Mouse (Mus musculus): Measurements from ENCODE around the gene Myo1g. TPM values are rescaled to one million over a fixed set of nuclear protein-coding genes. Genes with fewer than 3 reads are reported as not detected.

Myo1g gene
- total and polyA plus RNA-seq, 3 experiments = 1.4 to 7.2 (median 1.4) TPM

- Histone ChIP-seq H3K4me1 (ENCODE audit: control insufficient read depth, insufficient read depth, low read length) (no peaks in the 10 kb centered on the region; the same call in 1 of the 2 replicates), H3K27me3 (ENCODE audit: control insufficient read depth, insufficient read depth, low read length) (no peaks in the 10 kb centered on the region), H3K27ac (peak overlapping the region; percentile 96), H3K36me3 (ENCODE audit: control insufficient read depth, insufficient read depth, low read length) (peaks cover 2% of the 10 kb centered on the region; the same call in 1 of the 2 replicates), H3K79me2 (replicated peaks; ENCODE audit: control insufficient read depth, insufficient read depth, low read length) (no peaks in the 10 kb centered on the region; the same call in 1 of the 2 replicates), H3K9ac (ENCODE audit: low read depth, low read length) (peak overlapping the region; percentile 43), H3K4me3 (peak overlapping the region; percentile 81)
- intact Hi-C loops (cut with DNase I) = loop anchor here (1.0 to 5.0 kb wide), 3 partner anchors 41 to 81 kb away; partner anchors contain the start of gene Tbrg4
- TF ChIP-seq POLR2A (IDR thresholded peaks at IDR 0.05; ENCODE audit: insufficient read depth, low read depth, low read length) = no peak
- TF ChIP-seq EP300 (IDR thresholded peaks at IDR 0.05; ENCODE audit: insufficient read depth, low read depth, low read length) = no peak
- WGBS = 13% methylated on average over 3 of the region's 3 CpGs
- DNase-seq = no peak
Measured at GRCm38 (mm10) chr11:6545857-6546192, 25.1 kb upstream of the Myo1g start.

- no peak overlapping the region for H3K9ac ChIP-seq (ENCODE audit: low read depth, low read length)
- DNase-seq = no peak
- TF ChIP-seq POLR2A (IDR thresholded peaks at IDR 0.05; ENCODE audit: insufficient read depth, low read depth, low read length) (no peak), CTCF (IDR thresholded peaks at IDR 0.05) (no peak), EP300 (IDR thresholded peaks at IDR 0.05; ENCODE audit: insufficient read depth, low read depth, low read length) (no peak)
- H3K4me3 ChIP-seq = no peak overlapping the region
- 97% methylated on average over 4 of the region's 4 CpGs for WGBS
- no peaks in the 10 kb centered on the region; the same call in 1 of the 2 replicates for H3K4me1 ChIP-seq (ENCODE audit: control insufficient read depth, insufficient read depth, low read length)
- H3K27me3 ChIP-seq (ENCODE audit: control insufficient read depth, insufficient read depth, low read length) = no peaks in the 10 kb centered on the region
- no peaks in the 10 kb centered on the region; the same call in 1 of the 2 replicates for H3K79me2 ChIP-seq (replicated peaks; ENCODE audit: control insufficient read depth, insufficient read depth, low read length)
- intact Hi-C loops (cut with DNase I) = loop anchor here (5.0 kb wide), 1 partner anchor 42 kb away; no protein-coding TSS in a partner anchor
- H3K27ac ChIP-seq = peak overlapping the region; percentile 96
- peaks cover 2% of the 10 kb centered on the region; the same call in 1 of the 2 replicates for H3K36me3 ChIP-seq (ENCODE audit: control insufficient read depth, insufficient read depth, low read length)
Measured at GRCm38 (mm10) chr11:6545186-6545856, 24.6 kb upstream of the Myo1g start.

GRCm38 (mm10) chr11:6544683-6545082 lies 23.9 kb upstream of the Myo1g start:
- 82% methylated on average over 3 of the region's 3 CpGs for WGBS
- intact Hi-C loops (cut with DNase I) = loop anchor here (5.0 kb wide), 1 partner anchor 43 kb away; no protein-coding TSS in a partner anchor

DNA sequence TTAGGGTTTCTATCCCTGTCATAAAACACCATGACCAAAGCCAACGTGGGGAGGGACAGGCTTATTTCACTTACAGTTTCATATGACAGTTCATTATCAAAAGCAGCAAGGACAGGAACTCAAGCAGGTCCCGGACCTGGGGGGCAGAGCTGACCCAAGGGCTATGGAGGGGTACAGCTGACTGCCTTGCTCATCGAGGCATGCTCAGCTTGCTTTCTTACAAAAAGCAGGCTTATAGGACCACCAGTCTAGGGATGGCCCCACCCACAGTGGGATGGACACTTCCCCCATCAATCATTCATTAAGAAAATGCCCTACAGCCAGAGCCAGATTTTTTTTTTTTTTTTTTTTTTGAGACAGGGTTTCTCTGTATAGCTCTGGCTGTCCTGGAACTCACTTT lies 10.0 kb upstream of the Myo1g start:
- no peak overlapping the region for H3K4me3 ChIP-seq
- 81% methylated on average over 3 of the region's 3 CpGs for WGBS
- no peak for DNase-seq
- H3K36me3 ChIP-seq (ENCODE audit: control insufficient read depth, insufficient read depth, low read length) = peaks cover 5% of the 10 kb centered on the region; the same call in 1 of the 2 replicates
- peaks cover 2% of the 10 kb centered on the region; the same call in 1 of the 2 replicates for H3K4me1 ChIP-seq (ENCODE audit: control insufficient read depth, insufficient read depth, low read length)
- no peaks in the 10 kb centered on the region for H3K27me3 ChIP-seq (ENCODE audit: control insufficient read depth, insufficient read depth, low read length)
- H3K27ac ChIP-seq = no peak overlapping the region
- TF ChIP-seq CTCF (IDR thresholded peaks at IDR 0.05) (no peak), POLR2A (IDR thresholded peaks at IDR 0.05; ENCODE audit: insufficient read depth, low read depth, low read length) (no peak), EP300 (IDR thresholded peaks at IDR 0.05; ENCODE audit: insufficient read depth, low read depth, low read length) (no peak)
- H3K9ac ChIP-seq (ENCODE audit: low read depth, low read length) = no peak overlapping the region
- no peaks in the 10 kb centered on the region for H3K79me2 ChIP-seq (replicated peaks; ENCODE audit: control insufficient read depth, insufficient read depth, low read length)
- intact Hi-C loops (cut with DNase I) = no loop called here

More at GRCm38 (mm10) chr11:6544683-6545082, 23.9 kb upstream of the Myo1g start:
- no peak for DNase-seq
- H3K79me2 ChIP-seq (replicated peaks; ENCODE audit: control insufficient read depth, insufficient read depth, low read length) = no peaks in the 10 kb centered on the region
- no peak for TF ChIP-seq CTCF (IDR thresholded peaks at IDR 0.05)
- no peak for TF ChIP-seq EP300 (IDR thresholded peaks at IDR 0.05; ENCODE audit: insufficient read depth, low read depth, low read length)
- TF ChIP-seq POLR2A (IDR thresholded peaks at IDR 0.05; ENCODE audit: insufficient read depth, low read depth, low read length) = no peak
- no peaks in the 10 kb centered on the region for H3K27me3 ChIP-seq (ENCODE audit: control insufficient read depth, insufficient read depth, low read length)
- H3K9ac ChIP-seq (ENCODE audit: low read depth, low read length) = no peak overlapping the region
- H3K4me3 ChIP-seq = no peak overlapping the region
- H3K4me1 ChIP-seq (ENCODE audit: control insufficient read depth, insufficient read depth, low read length) = no peaks in the 10 kb centered on the region; the same call in 1 of the 2 replicates
- H3K27ac ChIP-seq = no peak overlapping the region
- peaks cover 2% of the 10 kb centered on the region; the same call in 1 of the 2 replicates for H3K36me3 ChIP-seq (ENCODE audit: control insufficient read depth, insufficient read depth, low read length)

- Histone ChIP-seq H3K27ac (no peak overlapping the region), H3K4me1 (ENCODE audit: control insufficient read depth, insufficient read depth, low read length) (peaks cover 2% of the 10 kb centered on the region; the same call in 1 of the 2 replicates), H3K4me3 (no peak overlapping the region), H3K27me3 (ENCODE audit: control insufficient read depth, insufficient read depth, low read length) (no peaks in the 10 kb centered on the region), H3K79me2 (replicated peaks; ENCODE audit: control insufficient read depth, insufficient read depth, low read length) (no peaks in the 10 kb centered on the region), H3K36me3 (ENCODE audit: control insufficient read depth, insufficient read depth, low read length) (peaks cover 5% of the 10 kb centered on the region; the same call in 1 of the 2 replicates), H3K9ac (ENCODE audit: low read depth, low read length) (no peak overlapping the region)
- TF ChIP-seq POLR2A (IDR thresholded peaks at IDR 0.05; ENCODE audit: insufficient read depth, low read depth, low read length) (no peak), CTCF (IDR thresholded peaks at IDR 0.05) (no peak), EP300 (IDR thresholded peaks at IDR 0.05; ENCODE audit: insufficient read depth, low read depth, low read length) (no peak)
- 89% methylated on average over 8 of the region's 8 CpGs for WGBS
- intact Hi-C loops (cut with DNase I) = loop anchor here (5.0 kb wide), 2 partner anchors 53 to 97 kb away; partner anchors contain the start of genes Purb and Tbrg4
- DNase-seq = no peak
Measured at GRCm38 (mm10) chr11:6529961-6530360, 9.2 kb upstream of the Myo1g start.

Measured in heart, adult 2 months (tissue).